9 mouse cellular contexts compared by ENCODE assay signal in the genomic region with DNA sequence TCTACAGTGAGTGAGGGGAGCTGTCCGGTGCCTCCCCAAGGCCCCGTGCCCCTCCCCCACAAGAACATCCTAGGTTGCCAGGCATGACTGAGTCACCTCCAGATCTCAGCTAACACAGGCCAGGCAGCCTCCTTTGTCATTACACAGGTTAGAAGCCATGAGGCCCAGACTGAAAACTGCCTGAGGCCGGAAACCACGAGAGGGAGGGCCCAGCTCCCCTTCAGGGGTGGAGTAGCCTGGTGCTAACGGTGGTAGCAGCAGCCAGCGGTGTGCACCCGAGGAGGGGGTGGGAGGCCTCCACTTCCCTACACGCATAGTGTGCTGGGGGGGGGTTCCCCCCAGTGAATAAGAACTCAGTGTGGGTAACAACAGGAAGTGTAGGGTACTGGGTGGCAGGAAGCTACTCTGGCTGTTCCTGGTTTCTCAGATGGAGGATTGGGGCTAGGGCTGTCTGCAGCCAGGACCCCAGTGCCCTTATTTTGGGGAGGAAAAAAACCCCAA. TPM values are rescaled to one million over a fixed set of nuclear protein-coding genes. Genes with fewer than 3 reads are reported as not detected.
A peak's percentile ranks its signal among the peaks of the same experiment; 100 is the strongest.
DNase-seq lines count a peak whose midpoint lies in the region; ATAC-seq and TF ChIP-seq lines count a peak whose summit lies in the region.
"Had no signal": no experiment of that assay in that cellular context is flagged by ENCODE, and none has a peak within 500 bp of the region (broad histone marks: within the 10 kb centered on the region; RNA-seq: fewer than 3 reads in every experiment).

No protein-coding gene starts in this region.

- no peak overlapping the region for H3K4me2 ChIP-seq in kidney, postnatal 0 days (ENCODE audit: low read length)
- peak overlapping the region; percentile 69 for H3K4me2 ChIP-seq in myocyte (ENCODE audit: low read depth)

- H3K36me3 ChIP-seq in kidney, postnatal 0 days (ENCODE audit: insufficient read depth, low read length): no peaks in the 10 kb centered on the region
- no peaks in the 10 kb centered on the region for H3K36me3 ChIP-seq in myocyte (ENCODE audit: control insufficient read depth, insufficient read depth)

- H3K27ac ChIP-seq in gastrocnemius, adult 2 months: peak overlapping the region; percentile 77
- H3K27ac ChIP-seq in kidney, postnatal 0 days: peak overlapping the region; percentile 64

- H3K9me3 ChIP-seq in kidney, postnatal 0 days (replicated peaks; ENCODE audit: low read length): no peaks in the 10 kb centered on the region

- no peaks in the 10 kb centered on the region for H3K79me2 ChIP-seq in myocyte (ENCODE audit: control insufficient read depth, insufficient read depth)

- DNase-seq in gastrocnemius, adult 2 months: peak; percentile 56
- DNase-seq in gastrocnemius, adult 8-10 months (ENCODE audit: low spot score in 2 of 2): no peak
- DNase-seq in adrenal gland, postnatal 25 days: peak; percentile 72
- no peak for DNase-seq in kidney, postnatal 0 days (ENCODE audit: low spot score)
- DNase-seq in frontal cortex, postnatal 25 days (ENCODE audit: low spot score in 2 of 2): no peak
- DNase-seq in left cerebral cortex, postnatal 4 days: no peak
- DNase-seq in right cerebral cortex, postnatal 36 days (ENCODE audit: low spot score in 2 of 2): no peak

- H3K4me1 ChIP-seq in kidney, postnatal 0 days (replicated peaks; ENCODE audit: insufficient read depth, low read length): 0 out of 2 replicates have a peak, but pooled peaks cover 19% of the 10 kb centered on the region

- no peak for TF ChIP-seq POLR2A in myocyte (IDR thresholded peaks at IDR 0.05; ENCODE audit: insufficient read length, low read depth)

- ATAC-seq in kidney, postnatal 0 days (replicated peaks; ENCODE audit: low FRiP score, low read depth): no peak

- 26% methylated on average over 8 of the region's 8 CpGs for WGBS in kidney, postnatal 0 days

- H3ac ChIP-seq in myocyte (ENCODE audit: control insufficient read depth, insufficient read length): no peak overlapping the region

- intact Hi-C loops in gastrocnemius, adult 2 months (cut with DNase I): loop anchor here (10.0 kb wide), 1 partner anchor 50 kb away; no protein-coding TSS in a partner anchor
- intact Hi-C loops in left cerebral cortex, postnatal 4 days (cut with DNase I): no loop called here

- no peak for TF ChIP-seq CTCF in gastrocnemius, adult 2 months (IDR thresholded peaks at IDR 0.05)
- no peak for TF ChIP-seq CTCF in kidney, postnatal 0 days (IDR thresholded peaks at IDR 0.05; ENCODE audit: low read depth)

- no peak overlapping the region for H3K9ac ChIP-seq in kidney, postnatal 0 days (ENCODE audit: low read depth, low read length)

- no peaks in the 10 kb centered on the region for H3K27me3 ChIP-seq in kidney, postnatal 0 days (ENCODE audit: insufficient read depth, low read length)
- peaks cover 7% of the 10 kb centered on the region for H3K27me3 ChIP-seq in myocyte (ENCODE audit: control insufficient read depth, insufficient read depth, insufficient read length)

- peak overlapping the region; percentile 53 for H3K4me3 ChIP-seq in gastrocnemius, adult 2 months
- no peak overlapping the region for H3K4me3 ChIP-seq in kidney, postnatal 0 days (replicated peaks; ENCODE audit: low read depth, low read length)
- no peak overlapping the region for H3K4me3 ChIP-seq in myocyte

TF ChIP-seq in myocyte, 11 proteins besides CTCF, POLR2A, EP300 and RAD21:
- peak in 1 of 3 experiments; percentile 14 for TF ChIP-seq MYOD1 (IDR thresholded peaks at IDR 0.05; ENCODE audit: control insufficient read depth in 1 of 3, insufficient read length in 2 of 3, low read depth in 2 of 3)
- no peak for TF ChIP-seq E2F4 (IDR thresholded peaks at IDR 0.05; ENCODE audit: insufficient read depth)
TF ChIP-seq in myocyte: peak in this region for 1.

RNA-seq across cellular contexts. Expression of a gene that starts 4.0 kb away (rescaled TPM):
- total RNA-seq in gastrocnemius, adult 2 months (2021): 1 to 10 TPM; 4.2 to 5.7 TPM
- total RNA-seq in gastrocnemius, adult 8-10 months (2022): 1 to 10 TPM; 2.2 to 3.9 (median 3.5) TPM
- 15.6 and 19.9 TPM in 2 replicates for total RNA-seq in adrenal gland, postnatal 25 days (2021)
- polyA plus RNA-seq in kidney, postnatal 0 days (2015; fragmentation: Nextera tagmentation; extraction: Ambion mirVana): 2.6 and 3.4 TPM in 2 replicates
- 15.6 TPM for polyA plus RNA-seq in myocyte (2012; fragmentation: generic; extraction: Trizol)
- total RNA-seq in left cerebral cortex, postnatal 4 days (2021): 10 to 100 TPM; 34.8 to 39.1 TPM

RNA-seq across cellular contexts. Expression of a gene that starts 33.4 kb away (rescaled TPM):
- total RNA-seq in gastrocnemius, adult 2 months (2021): not detected
- total RNA-seq in gastrocnemius, adult 8-10 months (2022): not detected
- total RNA-seq in adrenal gland, postnatal 25 days (2021): not detected in 2 replicates
- polyA plus RNA-seq in kidney, postnatal 0 days (2015; fragmentation: Nextera tagmentation; extraction: Ambion mirVana): 0.37 and 0.47 TPM in 2 replicates
- not detected for polyA plus RNA-seq in myocyte (2012; fragmentation: generic; extraction: Trizol)
- 1 to 10 TPM; 1.5 to 2.0 TPM for total RNA-seq in left cerebral cortex, postnatal 4 days (2021)

RNA-seq across cellular contexts. Expression of a gene that starts 42.7 kb away (rescaled TPM):
- 1 to 10 TPM; 2.0 to 3.6 TPM for total RNA-seq in gastrocnemius, adult 2 months (2021)
- total RNA-seq in gastrocnemius, adult 8-10 months (2022): 1 to 10 TPM; 1.7 to 4.0 (median 2.8) TPM
- 3.9 and 6.2 TPM in 2 replicates for total RNA-seq in adrenal gland, postnatal 25 days (2021)
- polyA plus RNA-seq in kidney, postnatal 0 days (2015; fragmentation: Nextera tagmentation; extraction: Ambion mirVana): 6.5 and 6.9 TPM in 2 replicates
- polyA plus RNA-seq in myocyte (2012; fragmentation: generic; extraction: Trizol): 8.8 TPM
- total RNA-seq in left cerebral cortex, postnatal 4 days (2021): 10 to 100 TPM; 19.0 to 24.2 TPM

RNA-seq across cellular contexts. Expression of a gene that starts 43.3 kb away (rescaled TPM):
- not detected for total RNA-seq in gastrocnemius, adult 2 months (2021)
- total RNA-seq in gastrocnemius, adult 8-10 months (2022): not detected
- not detected in 2 replicates for total RNA-seq in adrenal gland, postnatal 25 days (2021)
- polyA plus RNA-seq in kidney, postnatal 0 days (2015; fragmentation: Nextera tagmentation; extraction: Ambion mirVana): not detected in 2 replicates
- 0.04 TPM for polyA plus RNA-seq in myocyte (2012; fragmentation: generic; extraction: Trizol)
- 1 to 10 TPM; 1.4 to 2.0 TPM for total RNA-seq in left cerebral cortex, postnatal 4 days (2021)
- polyA plus RNA-seq: stomach, embryonic 14.5 days had no signal

RNA-seq across cellular contexts. Expression of a gene that starts 58.9 kb away (rescaled TPM):
- total RNA-seq in gastrocnemius, adult 2 months (2021): 10 to 100 TPM; 18.6 to 21.8 TPM
- total RNA-seq in gastrocnemius, adult 8-10 months (2022): 10 to 100 TPM; 15.1 to 25.6 (median 18.7) TPM
- total RNA-seq in adrenal gland, postnatal 25 days (2021): 72.0 and 75.6 TPM in 2 replicates
- 6.5 and 6.8 TPM in 2 replicates for polyA plus RNA-seq in kidney, postnatal 0 days (2015; fragmentation: Nextera tagmentation; extraction: Ambion mirVana)
- polyA plus RNA-seq in myocyte (2012; fragmentation: generic; extraction: Trizol): 18.7 TPM
- 10 to 100 TPM; 22.9 to 23.2 TPM for total RNA-seq in left cerebral cortex, postnatal 4 days (2021)

Comparison
In these comparisons a context has a peak if more than half of its experiments do, and no peak if none do; other contexts are left out.
1. DNase-seq: peak in gastrocnemius, adult 2 months (single experiment) and adrenal gland, postnatal 25 days (single experiment); none in gastrocnemius, adult 8-10 months (0 of 2), kidney, postnatal 0 days (single experiment), frontal cortex, postnatal 25 days (0 of 2), left cerebral cortex, postnatal 4 days (single experiment) and right cerebral cortex, postnatal 36 days (0 of 2).